Mouse (Mus musculus) CD4-positive helper T cell, adult 2 months (primary cell): Measurements from ENCODE around the gene Nosip.

Experiments
- DNase-seq: peaks from one replicate; pipeline ENCODE4 v3.0.0-alpha.2; 2012; ENCODE audit warnings: low read depth, missing footprints, low spot score

The Nosip gene

DNA sequence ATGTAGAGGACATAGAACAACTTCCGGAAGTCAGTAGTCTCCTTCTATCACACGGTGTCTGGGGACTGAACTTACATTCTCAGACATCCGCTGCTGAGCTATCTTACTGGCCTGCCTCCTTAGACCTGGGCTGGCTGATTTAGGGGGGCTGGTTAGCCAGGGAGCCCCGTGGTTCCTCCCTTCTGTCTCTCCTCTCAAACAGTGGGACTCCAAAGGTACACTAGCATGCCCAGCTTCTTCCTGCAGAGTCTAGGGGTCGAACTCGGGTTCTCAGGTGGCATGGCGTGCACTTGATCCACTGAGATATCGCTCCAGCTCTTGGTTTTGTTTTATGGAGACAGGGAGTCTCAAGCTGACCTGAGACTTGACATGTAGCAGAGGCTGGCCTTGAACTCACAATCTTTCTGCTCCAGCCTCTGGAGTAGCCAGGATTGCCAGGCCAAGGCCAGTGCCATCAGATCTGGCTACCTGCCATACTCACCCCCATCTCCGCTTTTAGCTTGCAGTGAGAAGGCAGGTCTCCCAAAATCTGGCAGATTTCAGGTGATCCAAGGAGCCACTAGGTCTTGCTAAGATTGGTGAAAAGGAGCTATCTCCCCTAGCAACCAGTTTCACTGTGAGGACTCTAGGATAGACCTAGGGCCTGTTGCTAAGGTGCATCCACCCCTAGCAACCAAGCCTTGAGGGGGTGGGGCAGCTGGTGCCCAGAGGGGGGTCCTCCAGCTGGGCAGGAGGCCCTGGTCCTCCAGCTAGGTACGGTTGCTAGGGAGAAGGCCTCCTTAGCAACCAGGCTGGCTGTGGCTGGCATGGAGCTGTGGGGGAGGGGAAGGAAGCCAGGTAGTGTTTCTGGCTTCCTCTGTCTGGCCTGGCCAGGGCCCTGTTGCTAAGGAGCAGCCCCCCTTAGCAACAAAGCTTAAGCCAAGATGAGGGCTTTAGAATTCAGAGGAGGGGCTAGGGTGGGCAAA, 3.3 kb upstream of the Nosip start:
- DNase-seq, result no peak

- no peak for DNase-seq
Observed at GRCm38 (mm10) chr7:45060632-45061122, 1.6 kb upstream of the Nosip start.

DNA sequence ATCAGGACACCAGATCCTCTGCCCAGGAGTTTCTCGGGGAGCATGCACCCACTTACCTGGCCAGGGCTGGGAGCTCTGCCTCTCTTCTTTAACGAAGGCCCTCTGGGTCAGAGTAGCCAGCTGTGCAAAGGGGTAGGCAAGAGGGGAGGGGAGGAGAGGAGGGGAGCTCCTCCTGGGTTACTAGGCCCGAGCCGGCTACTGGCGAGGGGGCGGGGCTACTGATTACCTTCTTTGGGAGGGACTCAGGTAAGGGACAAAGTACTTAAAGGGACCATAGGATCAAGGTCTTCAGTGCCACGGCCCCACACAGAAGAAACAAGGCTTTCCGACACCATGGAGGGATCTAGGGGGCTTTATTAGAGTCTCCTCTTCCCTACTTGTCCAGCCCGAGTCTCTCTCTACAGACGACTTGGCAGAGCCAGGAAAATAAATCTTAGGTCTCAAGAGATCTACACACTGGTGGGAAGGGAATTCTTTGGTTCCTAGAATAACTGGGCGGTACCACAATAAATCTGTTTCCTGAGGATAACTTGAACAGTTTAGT, 625 bp upstream of the Nosip start:
- no peak for DNase-seq

GRCm38 (mm10) chr7:45067190-45067999, 5.2 kb downstream of the Nosip start:
- no peak for DNase-seq

- DNase-seq, result peak; percentile 72
Observed at GRCm38 (mm10) chr7:45068000-45068318, 5.7 kb downstream of the Nosip start.

DNA sequence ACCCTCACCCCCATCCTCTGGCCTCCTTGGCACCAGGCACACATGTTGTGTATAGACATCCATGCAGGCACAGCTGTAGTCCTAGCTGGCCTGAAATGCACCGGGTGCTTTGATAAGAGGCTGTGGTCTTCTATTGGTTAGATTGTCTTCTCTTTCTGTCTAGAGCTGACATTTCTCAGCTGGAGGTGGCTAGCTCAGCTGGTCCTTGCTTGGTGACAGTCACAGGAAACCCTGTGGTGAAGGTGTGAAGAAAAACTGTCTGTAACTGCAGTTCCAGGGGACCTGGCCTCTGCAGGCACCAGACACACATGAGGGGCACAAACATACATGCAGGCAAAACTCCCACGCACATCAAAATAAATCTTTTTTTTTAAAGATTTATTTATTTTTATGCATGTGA, 7.4 kb downstream of the Nosip start:
- DNase-seq, result peak; percentile 70

GRCm38 (mm10) chr7:45072230-45072629, 10.0 kb downstream of the Nosip start:
- DNase-seq, result peak; percentile 43

- DNase-seq, result no peak
Observed at GRCm38 (mm10) chr7:45073171-45073707, 11.0 kb downstream of the Nosip start.

- DNase-seq, result no peak
Observed at GRCm38 (mm10) chr7:45073949-45074348, 11.7 kb downstream of the Nosip start.

- no peak for DNase-seq
Observed at GRCm38 (mm10) chr7:45075405-45075804, 13.2 kb downstream of the Nosip start.

DNA sequence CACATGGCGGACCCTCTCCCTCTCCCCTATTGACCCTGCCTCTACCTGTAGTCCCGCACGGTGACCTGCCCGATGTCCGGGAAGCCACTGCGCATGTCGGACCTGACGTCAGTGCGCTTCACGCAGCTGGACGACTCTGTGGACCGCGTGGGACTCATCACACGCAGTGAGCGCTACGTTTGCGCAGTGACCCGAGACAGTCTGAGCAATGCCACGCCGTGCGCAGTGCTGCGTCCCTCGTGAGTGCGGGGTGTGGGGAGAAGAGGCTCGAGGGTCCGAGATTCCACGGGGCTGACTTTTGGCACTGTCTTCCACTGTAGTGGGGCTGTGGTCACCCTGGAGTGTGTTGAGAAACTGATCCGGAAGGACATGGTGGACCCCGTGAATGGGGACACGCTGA, 14.3 kb downstream of the Nosip start:
- no peak for DNase-seq

GRCm38 (mm10) chr7:45077322-45077721, 15.1 kb downstream of the Nosip start:
- no peak for DNase-seq

DNA sequence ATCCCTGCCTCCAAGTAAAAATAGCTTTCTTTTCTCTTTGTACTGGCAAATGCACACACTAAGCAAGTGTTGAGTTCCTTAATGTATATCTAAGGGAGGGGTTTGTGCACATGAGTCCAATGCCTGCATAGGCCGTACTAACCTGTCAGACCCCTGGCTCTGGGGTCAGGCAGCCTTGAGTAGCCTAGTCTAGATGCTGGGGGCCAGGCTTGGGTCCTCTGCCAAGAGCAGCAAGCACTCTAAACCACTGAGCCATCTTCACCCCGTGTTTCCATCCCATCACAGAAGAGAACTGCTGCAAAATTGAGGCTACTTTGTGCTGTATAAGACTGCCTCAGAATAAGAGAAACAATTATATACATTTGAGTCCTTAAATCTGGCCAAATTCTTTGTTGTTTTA, 15.6 kb downstream of the Nosip start:
- DNase-seq, result no peak

- DNase-seq, result peak; percentile 76
Observed at GRCm38 (mm10) chr7:45078513-45078912, 16.3 kb downstream of the Nosip start.

DNA sequence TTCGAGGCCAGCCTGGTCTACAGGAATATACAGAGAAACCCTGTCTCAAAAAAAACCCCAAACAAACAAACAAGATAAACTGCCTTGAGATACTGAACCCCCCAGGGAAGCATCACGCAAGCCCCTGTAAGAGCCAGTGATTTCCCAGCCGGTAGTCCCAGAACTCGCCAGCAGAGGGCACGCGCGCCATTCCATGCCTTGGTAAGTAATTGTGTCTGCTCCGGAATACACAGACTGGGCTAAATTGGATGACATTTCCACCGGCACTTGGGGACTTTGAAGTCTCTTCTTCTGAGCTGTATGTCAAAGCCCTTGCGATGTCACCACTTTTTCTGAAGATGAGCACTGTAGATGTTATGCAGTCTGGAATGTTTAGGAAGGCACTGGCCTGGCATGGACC, 17.6 kb downstream of the Nosip start:
- DNase-seq, result peak; percentile 87

DNA sequence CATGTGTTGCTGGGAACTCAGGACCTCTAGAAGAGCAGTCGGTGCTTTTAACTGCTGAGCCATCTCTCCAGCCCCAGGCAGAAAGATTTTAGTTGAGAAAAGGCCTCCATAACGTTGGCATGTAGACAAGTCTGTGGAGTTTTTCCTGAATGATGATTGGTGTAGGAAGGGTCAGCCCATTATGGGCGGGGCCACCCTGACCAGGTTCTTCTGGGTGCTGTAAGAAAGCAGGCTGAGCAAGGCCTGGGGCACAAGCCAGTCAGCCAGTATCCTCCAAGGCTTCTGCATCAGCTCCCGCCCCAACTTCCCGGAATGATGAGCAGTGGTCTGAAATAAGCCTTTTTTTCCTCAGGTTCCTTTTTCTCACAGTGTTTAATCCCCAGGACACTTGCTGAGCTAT, 18.8 kb downstream of the Nosip start:
- no peak for DNase-seq

- peak; percentile 84 for DNase-seq
Observed at GRCm38 (mm10) chr7:45082401-45083299, 20.4 kb downstream of the Nosip start.

DNA sequence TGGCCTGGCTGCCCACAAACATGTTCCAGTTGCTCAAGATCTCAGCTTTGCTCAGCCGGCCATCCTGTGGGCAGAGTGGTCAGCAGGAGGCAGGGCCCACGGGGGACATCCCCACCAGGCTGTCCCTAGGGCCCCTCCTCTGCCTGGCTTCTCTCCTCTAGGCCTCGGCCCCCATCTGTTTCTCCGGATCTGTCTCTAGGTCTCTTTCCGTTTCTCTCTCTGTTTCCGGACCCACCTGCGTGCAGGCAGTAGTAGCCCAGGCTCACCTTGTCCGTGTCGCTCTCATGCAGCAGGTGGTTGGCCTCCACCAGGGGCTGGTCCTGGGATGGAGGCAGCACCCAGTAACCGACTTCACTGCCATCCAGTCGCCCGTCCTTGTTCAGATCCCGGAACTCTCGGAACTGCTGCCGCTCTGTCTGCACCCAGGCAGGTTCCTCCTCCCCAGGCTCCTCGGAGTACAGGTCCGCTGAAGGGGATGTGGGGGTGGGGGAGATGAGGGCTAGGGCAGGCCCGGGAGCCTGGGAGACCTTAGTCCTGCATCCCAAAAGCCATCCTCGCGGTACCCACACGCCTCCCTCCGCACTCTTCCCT, 21.2 kb downstream of the Nosip start:
- no peak for DNase-seq

DNA sequence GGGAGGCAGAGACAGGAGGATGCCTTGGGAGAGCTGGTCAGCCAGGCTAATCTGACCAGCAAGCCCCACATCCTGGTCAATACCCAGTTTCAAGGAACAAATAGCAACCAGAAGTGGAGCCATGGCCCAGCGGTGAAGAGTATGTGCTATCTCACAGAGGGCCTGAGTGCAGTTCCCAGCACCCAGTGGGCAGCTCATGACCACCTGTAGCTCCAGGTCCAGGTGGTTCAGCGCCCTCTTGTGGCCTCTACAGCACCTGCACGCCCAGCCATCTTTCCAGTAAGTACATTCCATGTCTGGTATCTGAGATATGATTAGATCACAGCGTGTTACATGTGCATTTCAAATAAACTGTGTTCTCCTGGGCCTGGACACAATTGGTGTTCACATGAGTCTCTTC, 23.9 kb downstream of the Nosip start:
- no peak for DNase-seq

GRCm38 (mm10) chr7:45088597-45088996, 26.4 kb downstream of the Nosip start:
- no peak for DNase-seq
